Mouse (Mus musculus) intestine, embryonic 16.5 days (tissue): ENCODE measurements around the gene Gm20683. TPM values are rescaled to one million over a fixed set of nuclear protein-coding genes. Genes with fewer than 3 reads are reported as not detected.

ENCODE experiments used
- ATAC-seq: fragments of 200-750 bp; cut with Nextera tagmentation; 2 replicates; pipeline ENCODE4 v1.8.0; 2017; ENCODE audit warnings: moderate TSS enrichment, moderate library complexity
- H3K27ac ChIP-seq: fragments of 300-500 bp; sonication (generic); 2 replicates; pipeline ENCODE4 v1.5.1; 2014; ENCODE audit warnings: mild to moderate bottlenecking, low read length
- H3K27me3 ChIP-seq: fragments of 300-500 bp; sonication (generic); replicated peaks from 2 replicates; pipeline ENCODE4 v1.6.1; 2014; ENCODE audit warnings: low read length, control low read depth, mixed read lengths; ENCODE audit not compliant: control insufficient read depth, insufficient read depth
- H3K36me3 ChIP-seq: fragments of 300-500 bp; sonication (generic); 2 replicates; pipeline ENCODE4 v1.6.1; 2014; ENCODE audit warnings: low read length, control low read depth; ENCODE audit not compliant: control insufficient read depth, insufficient read depth
- H3K4me1 ChIP-seq: fragments of 300-500 bp; sonication (generic); 2 replicates; pipeline ENCODE4 v1.6.1; 2014; ENCODE audit warnings: low read length, control low read depth, mixed read lengths; ENCODE audit not compliant: control insufficient read depth, insufficient read depth
- H3K4me2 ChIP-seq: fragments of 300-500 bp; sonication (generic); 2 replicates; pipeline ENCODE4 v1.6.1; 2014; ENCODE audit warnings: low read depth, low read length, control low read depth
- H3K4me3 ChIP-seq: fragments of 300-500 bp; sonication (generic); 2 replicates; pipeline ENCODE4 v1.5.1; 2014; ENCODE audit warnings: mild to moderate bottlenecking, low read length
- H3K9ac ChIP-seq: fragments of 300-500 bp; sonication (generic); 2 replicates; pipeline ENCODE4 v1.6.1; 2014; ENCODE audit warnings: low read depth, low read length
- H3K9me3 ChIP-seq: fragments of 300-500 bp; sonication (generic); 2 replicates; pipeline ENCODE4 v1.6.1; 2016; ENCODE audit warnings: low read length, control low read depth; ENCODE audit not compliant: control insufficient read depth
- whole genome bisulfite sequencing: fragments of 180-500 bp; shearing (Covaris S2); extraction: QIAGEN DNeasy Blood & Tissue Kit; methylation state at CpG from one replicate; pipeline ENCODE4 v1.1.7; 2014; 5-methylcytosine and 5-hydroxymethylcytosine counted together
- polyA plus RNA-seq: library from polyadenylated mRNA; unstranded; fragments of >200 nt; fragmentation: Nextera tagmentation; extraction: Ambion mirVana; gene quantifications from 2 replicates; pipeline ENCODE4 v1.2.1, GENCODE M21; 2015

Gm20683 gene
- polyA plus RNA-seq, 1 experiment from 2014 or later, result 2.3 TPM

DNA sequence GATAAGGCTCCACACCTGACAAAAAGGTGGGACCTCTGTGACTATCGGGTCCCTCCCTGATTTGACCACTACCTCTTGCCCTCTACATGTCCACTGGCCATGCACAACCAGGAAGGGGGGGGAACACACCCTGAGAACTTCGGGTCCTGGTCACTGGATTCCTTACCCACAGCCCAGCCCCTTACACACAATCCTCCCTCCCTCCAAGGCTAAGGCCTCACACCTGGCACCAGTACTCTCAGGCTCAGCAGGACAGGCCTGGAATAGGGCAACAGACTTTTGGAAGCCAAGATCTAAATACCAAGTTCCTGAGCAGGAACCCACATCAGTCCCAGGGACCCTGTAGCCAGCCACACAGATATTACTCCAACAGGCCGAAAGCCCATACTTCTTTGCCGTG lies 2.7 kb downstream of the Gm20683 start:
- peaks cover 19% of the 10 kb centered on the region; the same call in 1 of the 2 replicates for H3K36me3 ChIP-seq

DNA sequence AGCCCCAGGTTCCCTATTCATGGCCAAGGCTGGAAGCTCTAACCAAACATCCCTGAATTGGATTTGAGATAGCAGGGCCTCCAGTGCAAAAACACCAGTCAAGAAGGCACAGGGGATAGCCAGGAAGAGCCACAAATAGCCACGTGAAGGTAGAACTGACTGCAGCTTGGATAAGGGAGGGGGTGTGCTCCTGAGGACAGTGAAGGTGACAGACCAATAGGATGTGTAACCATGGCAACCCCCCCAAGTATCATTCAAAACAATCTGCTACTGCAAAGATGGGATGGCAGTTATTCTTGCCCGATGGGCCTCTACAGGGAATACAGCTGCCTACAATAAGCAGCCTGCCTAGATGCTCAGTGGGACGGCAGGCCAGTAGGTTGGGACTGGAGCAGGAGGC lies 4.0 kb downstream of the Gm20683 start:
- peaks cover 19% of the 10 kb centered on the region; the same call in 1 of the 2 replicates for H3K36me3 ChIP-seq
- no peak overlapping the region; the same call in 1 of the 2 replicates for H3K4me3 ChIP-seq
- peak overlapping the region; percentile 72 for H3K9ac ChIP-seq
- no peaks in the 10 kb centered on the region for H3K27me3 ChIP-seq
- ATAC-seq, result no peak
- H3K4me2 ChIP-seq, result peak overlapping the region; percentile 87
- peak overlapping the region; percentile 3; the same call in 1 of the 2 replicates for H3K27ac ChIP-seq
- no peaks in the 10 kb centered on the region for H3K9me3 ChIP-seq
- peaks cover 39% of the 10 kb centered on the region for H3K4me1 ChIP-seq
- 49% methylated on average over 3 of the region's 3 CpGs for whole genome bisulfite sequencing

More for the DNA sequence above, 2.7 kb downstream of the Gm20683 start:
- H3K27ac ChIP-seq, result peak overlapping the region; percentile 60
- 0 out of 2 replicates have a peak overlapping the region, but pooled peaks have one; percentile 26 for H3K9ac ChIP-seq
- H3K4me2 ChIP-seq, result no peak overlapping the region
- H3K4me1 ChIP-seq, result peaks cover 47% of the 10 kb centered on the region
- H3K9me3 ChIP-seq, result no peaks in the 10 kb centered on the region
- H3K27me3 ChIP-seq, result no peaks in the 10 kb centered on the region
- no peak for ATAC-seq
- 84% methylated on average over 4 of the region's 4 CpGs for WGBS
- no peak overlapping the region for H3K4me3 ChIP-seq

DNA sequence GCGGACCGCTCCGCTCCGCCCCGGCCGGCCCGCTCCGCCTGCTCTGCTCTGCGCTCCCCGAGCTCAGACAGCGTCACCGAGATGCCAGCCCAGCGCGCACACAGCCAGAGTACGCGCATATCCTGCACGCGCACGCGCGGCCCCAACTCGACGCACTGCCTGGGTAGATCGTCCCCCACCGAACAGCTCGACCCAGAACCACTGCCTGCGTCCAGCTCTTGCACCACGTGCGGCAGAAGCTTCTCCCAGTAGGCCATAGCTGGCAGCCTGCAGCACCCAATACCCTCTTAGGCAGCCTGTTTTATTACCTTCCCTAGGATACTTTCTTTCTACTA lies 4.5 kb downstream of the Gm20683 start, which contains the start of gene Rhbdl1:
TSS of gene Rhbdl1 (minus strand) at position 220 of the 335 bp plus-strand sequence.
- Histone ChIP-seq H3K4me2 (peak within 1 kb of the TSS; percentile 87), H3K27ac (peak within 1 kb of the TSS; percentile 3), H3K9me3 (no peaks in the 10 kb centered on the region), H3K36me3 (peaks cover 16% of the 10 kb centered on the region; the same call in 1 of the 2 replicates), H3K4me1 (peaks cover 41% of the 10 kb centered on the region), H3K9ac (peak within 1 kb of the TSS; percentile 72), H3K4me3 (peak within 1 kb of the TSS; percentile 43), H3K27me3 (no peaks in the 10 kb centered on the region)
- WGBS, result 4% methylated on average over 29 of the region's 29 CpGs
- ATAC-seq, result no peak

DNA sequence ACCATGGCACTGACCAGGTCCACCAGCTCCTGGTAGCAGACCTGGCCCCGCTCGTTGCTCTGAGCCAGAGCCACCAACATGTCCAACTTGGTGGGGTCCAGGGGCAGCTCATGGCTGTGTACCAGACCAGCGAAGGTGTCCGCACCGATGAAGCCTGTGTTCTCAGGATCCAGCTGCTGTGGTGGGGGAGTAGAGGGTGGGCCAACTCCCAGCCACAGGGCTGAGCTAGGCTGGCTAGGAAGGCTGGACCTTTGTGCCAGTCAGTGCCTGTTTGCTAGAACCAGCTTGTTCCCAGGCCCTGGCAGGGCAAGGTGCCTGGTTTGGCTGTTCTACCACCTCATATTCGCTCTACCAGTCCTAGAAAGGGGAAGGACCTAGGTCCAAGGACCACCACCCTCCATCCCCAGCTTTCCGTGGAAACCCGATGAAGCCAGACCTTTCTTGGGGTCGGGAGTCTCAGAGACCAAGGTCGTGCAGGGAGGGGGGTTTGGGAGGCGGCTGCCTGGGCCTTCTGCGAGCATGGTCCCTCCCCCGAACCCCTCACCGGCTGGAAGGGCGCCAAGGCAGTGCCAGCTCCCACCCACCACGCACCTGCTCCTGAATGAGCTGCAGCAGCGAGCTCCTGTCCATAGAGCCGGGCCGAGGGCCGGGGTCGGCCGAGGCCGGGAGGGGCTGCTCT lies 5.0 kb downstream of the Gm20683 start:
- Histone ChIP-seq H3K27ac (peak overlapping the region; percentile 3), H3K9ac (peak overlapping the region; percentile 72), H3K4me2 (peak overlapping the region; percentile 87), H3K4me1 (peaks cover 47% of the 10 kb centered on the region), H3K4me3 (peak overlapping the region; percentile 43), H3K9me3 (no peaks in the 10 kb centered on the region), H3K27me3 (no peaks in the 10 kb centered on the region), H3K36me3 (peaks cover 11% of the 10 kb centered on the region; the same call in 1 of the 2 replicates)
- 21% methylated on average over 23 of the region's 23 CpGs for WGBS
- no peak for ATAC-seq

DNA sequence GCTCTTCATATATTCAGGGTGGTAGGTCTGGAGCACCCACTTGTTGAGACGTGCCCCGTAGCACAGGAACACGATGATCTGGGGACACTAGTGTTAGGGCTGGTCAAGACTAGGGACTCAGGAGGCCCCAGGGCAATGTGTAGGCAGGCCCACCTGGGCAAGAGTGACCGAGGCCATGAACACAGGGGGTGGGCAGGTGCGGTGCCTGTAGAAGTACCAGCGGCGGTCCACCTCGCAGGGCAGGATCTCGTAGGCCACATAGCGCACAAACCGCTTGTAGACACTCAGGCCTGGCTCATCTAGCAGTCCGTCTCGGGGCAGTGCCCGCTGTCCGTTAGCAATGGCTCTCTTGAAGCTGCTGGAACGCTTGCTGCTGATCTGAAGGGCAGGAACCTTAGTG lies 5.7 kb downstream of the Gm20683 start:
- no peak for ATAC-seq
- peaks cover 54% of the 10 kb centered on the region for H3K4me1 ChIP-seq
- no peak overlapping the region for H3K27ac ChIP-seq
- H3K27me3 ChIP-seq, result no peaks in the 10 kb centered on the region
- peaks cover 10% of the 10 kb centered on the region for H3K36me3 ChIP-seq
- H3K9ac ChIP-seq, result 0 out of 2 replicates have a peak overlapping the region, but pooled peaks have one; percentile 72
- H3K4me2 ChIP-seq, result no peak overlapping the region
- WGBS, result 91% methylated on average over 16 of the region's 16 CpGs
- no peaks in the 10 kb centered on the region for H3K9me3 ChIP-seq
- H3K4me3 ChIP-seq, result no peak overlapping the region; the same call in 1 of the 2 replicates

DNA sequence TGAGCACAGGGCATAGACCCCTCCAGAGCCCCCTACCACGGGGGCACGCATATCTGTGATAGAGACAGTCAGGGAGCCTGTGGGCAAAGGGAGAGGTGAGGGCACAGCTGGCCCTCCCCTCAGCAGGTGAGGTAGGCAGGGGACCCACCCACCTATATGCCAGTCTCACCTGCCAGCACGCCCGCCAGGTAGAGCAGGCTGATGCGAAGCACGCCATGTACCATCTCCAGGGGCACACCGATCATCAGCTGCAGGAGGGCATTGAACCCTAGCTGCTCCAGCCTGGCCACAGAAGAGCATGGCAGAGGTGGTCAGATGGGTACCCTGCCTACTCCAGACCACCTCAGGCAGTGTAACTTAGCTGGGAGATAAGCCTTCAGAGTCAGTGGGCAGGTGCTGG lies 6.3 kb downstream of the Gm20683 start:
- Histone ChIP-seq H3K27me3 (no peaks in the 10 kb centered on the region), H3K9ac (peak overlapping the region; percentile 86), H3K4me2 (peak overlapping the region; percentile 94; the same call in 1 of the 2 replicates), H3K27ac (no peak overlapping the region), H3K9me3 (no peaks in the 10 kb centered on the region), H3K4me1 (peaks cover 59% of the 10 kb centered on the region), H3K36me3 (peaks cover 15% of the 10 kb centered on the region), H3K4me3 (peak overlapping the region; percentile 85; the same call in 1 of the 2 replicates)
- WGBS, result 91% methylated on average over 7 of the region's 7 CpGs
- no peak for ATAC-seq

DNA sequence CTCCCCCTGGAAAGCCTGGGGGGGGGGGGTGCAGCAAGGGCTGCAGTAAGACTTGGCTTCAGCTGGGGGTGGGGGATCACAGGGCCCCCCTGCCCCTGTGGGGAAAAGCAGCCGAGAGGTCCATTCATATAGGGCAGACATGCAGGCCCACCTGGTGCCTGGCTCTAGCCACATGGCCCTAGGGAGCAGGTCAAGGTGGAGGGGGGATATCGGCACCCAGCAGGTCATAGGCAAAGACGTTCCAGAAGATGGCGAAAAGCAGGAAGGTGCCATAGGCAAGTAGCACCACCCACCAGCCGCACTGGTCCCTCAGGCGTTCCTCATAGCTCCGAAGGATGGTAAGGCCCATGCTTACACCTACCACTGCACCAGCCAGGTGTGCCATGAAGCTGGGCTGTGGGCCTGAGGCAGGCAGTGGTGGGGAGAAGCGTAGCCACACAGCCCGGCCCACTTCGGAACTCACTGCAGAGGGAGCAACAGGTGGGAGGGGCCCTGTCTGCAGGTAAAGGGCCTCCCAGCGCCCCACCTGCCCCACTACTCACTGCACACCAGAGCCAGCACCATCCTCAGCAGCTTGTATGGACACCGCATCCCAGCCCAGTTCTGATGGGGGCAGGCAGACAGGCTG lies 6.9 kb downstream of the Gm20683 start:
- H3K4me3 ChIP-seq, result peak overlapping the region; percentile 85
- H3K27ac ChIP-seq, result peak overlapping the region; percentile 97
- H3K4me2 ChIP-seq, result peak overlapping the region; percentile 94
- peak overlapping the region; percentile 86 for H3K9ac ChIP-seq
- H3K4me1 ChIP-seq, result peaks cover 65% of the 10 kb centered on the region
- WGBS, result 71% methylated on average over 12 of the region's 12 CpGs
- peaks cover 15% of the 10 kb centered on the region for H3K36me3 ChIP-seq
- H3K9me3 ChIP-seq, result no peaks in the 10 kb centered on the region
- no peak for ATAC-seq
- H3K27me3 ChIP-seq, result no peaks in the 10 kb centered on the region

DNA sequence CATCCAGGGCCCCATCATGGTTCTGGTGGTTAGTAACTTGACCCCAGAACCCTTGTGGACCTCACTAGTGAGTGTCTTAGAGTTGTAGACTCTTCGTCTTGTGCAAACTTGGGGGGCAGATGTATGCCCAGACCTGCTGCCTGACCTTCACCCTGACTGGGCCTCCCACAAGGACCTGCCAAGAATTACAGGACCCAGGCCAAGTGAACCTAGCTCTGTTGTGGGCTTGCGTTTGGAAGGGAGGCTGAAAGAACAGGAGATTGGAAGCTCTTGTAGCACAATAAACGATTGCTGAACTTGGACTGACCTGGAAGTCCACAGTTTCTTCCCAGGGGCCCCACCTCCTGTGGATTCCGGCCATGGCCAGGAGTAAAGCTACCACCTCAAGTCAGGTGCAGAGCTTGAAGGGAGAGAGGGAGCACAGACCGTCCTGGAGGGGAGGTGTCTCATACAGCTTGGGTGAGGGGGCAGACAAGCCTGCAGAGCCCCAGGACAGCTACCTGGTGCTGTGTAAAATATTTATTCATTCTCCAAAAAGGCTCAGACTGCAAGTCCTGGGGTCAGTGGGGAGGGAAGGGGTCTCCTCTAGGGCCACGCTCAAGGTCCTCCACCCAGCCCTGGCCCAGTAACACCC lies 7.5 kb downstream of the Gm20683 start:
- Histone ChIP-seq H3K9ac (peak overlapping the region; percentile 86), H3K4me1 (peaks cover 67% of the 10 kb centered on the region), H3K27me3 (no peaks in the 10 kb centered on the region), H3K4me3 (peak overlapping the region; percentile 85), H3K9me3 (no peaks in the 10 kb centered on the region), H3K36me3 (peaks cover 11% of the 10 kb centered on the region), H3K4me2 (peak overlapping the region; percentile 94), H3K27ac (peak overlapping the region; percentile 97)
- no peak for ATAC-seq
- WGBS, result 16% methylated on average over 6 of the region's 6 CpGs

DNA sequence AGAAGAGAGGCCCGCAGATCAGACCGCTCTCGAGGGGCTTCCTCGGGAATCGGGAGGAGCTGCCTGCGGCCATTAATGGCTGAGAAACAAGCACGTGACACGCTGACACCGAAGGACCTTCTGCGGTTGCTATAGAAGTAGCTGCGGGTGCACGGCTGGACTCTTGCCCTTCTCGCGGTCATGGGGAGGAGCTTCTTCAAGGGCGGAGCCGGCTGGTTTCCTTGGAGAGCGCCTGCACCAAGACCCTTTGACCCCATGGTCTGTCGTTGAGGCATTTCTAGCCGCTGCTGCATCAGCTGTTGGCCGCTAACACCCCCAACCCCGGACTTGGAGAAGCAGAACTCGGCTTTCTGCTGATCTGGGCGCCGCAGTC lies 8.3 kb downstream of the Gm20683 start, which contains the start of gene Stub1:
TSS of gene Stub1 (minus strand) at position 114 of the 373 bp plus-strand sequence.
- Histone ChIP-seq H3K4me1 (peaks cover 71% of the 10 kb centered on the region), H3K4me2 (peak within 1 kb of the TSS; percentile 98), H3K27ac (peak within 1 kb of the TSS; percentile 97), H3K27me3 (no peaks in the 10 kb centered on the region), H3K9ac (peak within 1 kb of the TSS; percentile 90), H3K9me3 (no peaks in the 10 kb centered on the region), H3K4me3 (peak within 1 kb of the TSS; percentile 85), H3K36me3 (peaks cover 10% of the 10 kb centered on the region)
- ATAC-seq, result peak; percentile 78
- under 1% methylated on average over 24 of the region's 24 CpGs for WGBS
